Mouse (Mus musculus): Measurements from ENCODE around the gene Gm36210.

- TF ChIP-seq CTCF (IDR thresholded peaks at IDR 0.05; ENCODE audit: low read depth, low read length) = no peak
- TF ChIP-seq POLR2A (IDR thresholded peaks at IDR 0.05; ENCODE audit: extremely low read depth, insufficient read depth, low read length) = no peak
These were observed 42.7 kb downstream of the Gm36210 start for GRCm38 (mm10) chr7:4863541-4864080.
